Mouse (Mus musculus) intestine, embryonic 15.5 days (tissue): ENCODE measurements around the gene Orc3. TPM values are rescaled to one million over a fixed set of nuclear protein-coding genes. Genes with fewer than 3 reads are reported as not detected.

ENCODE experiments used
- ATAC-seq: fragments of 200-750 bp; cut with Nextera tagmentation; 2 replicates; pipeline ENCODE4 v1.8.0; 2017; ENCODE audit warnings: moderate TSS enrichment, moderate library complexity
- H3K27ac ChIP-seq: fragments of 300-500 bp; sonication (generic); 2 replicates; pipeline ENCODE4 v1.5.1; 2015; ENCODE audit warnings: mild to moderate bottlenecking, inconsistent platforms
- H3K27me3 ChIP-seq: fragments of 300-500 bp; sonication (generic); replicated peaks from 2 replicates; pipeline ENCODE4 v1.6.1; 2015; ENCODE audit warnings: inconsistent platforms
- H3K36me3 ChIP-seq: fragments of 300-500 bp; sonication (generic); 2 replicates; pipeline ENCODE4 v1.6.1; 2015; ENCODE audit warnings: inconsistent platforms
- H3K4me1 ChIP-seq: fragments of 300-500 bp; sonication (generic); replicated peaks from 2 replicates; pipeline ENCODE4 v1.6.1; 2015; ENCODE audit warnings: inconsistent platforms
- H3K4me2 ChIP-seq: fragments of 300-500 bp; sonication (generic); replicated peaks from 2 replicates; pipeline ENCODE4 v1.6.1; 2015; ENCODE audit warnings: mild to moderate bottlenecking, inconsistent platforms
- H3K4me3 ChIP-seq: fragments of 300-500 bp; sonication (generic); replicated peaks from 2 replicates; pipeline ENCODE4 v1.5.1; 2015; ENCODE audit warnings: inconsistent platforms
- H3K9ac ChIP-seq: fragments of 300-500 bp; sonication (generic); 2 replicates; pipeline ENCODE4 v1.6.1; 2015; ENCODE audit warnings: inconsistent platforms
- H3K9me3 ChIP-seq: fragments of 300-500 bp; sonication (generic); 2 replicates; pipeline ENCODE4 v1.6.1; 2016; ENCODE audit warnings: inconsistent platforms
- WGBS: fragments of 180-500 bp; shearing (Covaris S2); methylation state at CpG from one replicate; pipeline ENCODE4 v1.1.7; 2015; 5-methylcytosine and 5-hydroxymethylcytosine counted together
- polyA plus RNA-seq: library from polyadenylated mRNA; unstranded; fragments of >200 nt; fragmentation: Nextera tagmentation; extraction: Ambion mirVana; gene quantifications from 2 replicates; pipeline ENCODE4 v1.2.1, GENCODE M21; 2015

Orc3 gene
- polyA plus RNA-seq, 1 experiment from 2014 or later, result 78.8 TPM

- ATAC-seq, result no peak
- Histone ChIP-seq H3K27me3 (no peaks in the 10 kb centered on the region), H3K9me3 (no peaks in the 10 kb centered on the region), H3K27ac (no peak overlapping the region), H3K4me3 (no peak overlapping the region), H3K4me2 (no peak overlapping the region), H3K9ac (no peak overlapping the region), H3K36me3 (peaks cover 20% of the 10 kb centered on the region), H3K4me1 (no peaks in the 10 kb centered on the region)
- 73% methylated on average over 1 of the region's 1 CpGs for WGBS
Observed at GRCm38 (mm10) chr4:34579215-34579614, 35.5 kb downstream of the Orc3 start.

GRCm38 (mm10) chr4:34577028-34577427 lies 37.7 kb downstream of the Orc3 start:
- Histone ChIP-seq H3K4me1 (no peaks in the 10 kb centered on the region), H3K36me3 (peaks cover 15% of the 10 kb centered on the region), H3K9ac (no peak overlapping the region), H3K4me2 (no peak overlapping the region), H3K9me3 (no peaks in the 10 kb centered on the region), H3K4me3 (no peak overlapping the region), H3K27ac (no peak overlapping the region), H3K27me3 (no peaks in the 10 kb centered on the region)
- ATAC-seq, result no peak
- WGBS, result 91% methylated on average over 2 of the region's 2 CpGs

- 85% methylated on average over 2 of the region's 2 CpGs for WGBS
- ATAC-seq, result no peak
- no peaks in the 10 kb centered on the region for H3K4me1 ChIP-seq
- H3K9me3 ChIP-seq, result no peaks in the 10 kb centered on the region
- H3K4me2 ChIP-seq, result no peak overlapping the region
- H3K36me3 ChIP-seq, result peaks cover 18% of the 10 kb centered on the region
- no peak overlapping the region for H3K27ac ChIP-seq
- no peak overlapping the region for H3K4me3 ChIP-seq
- H3K27me3 ChIP-seq, result no peaks in the 10 kb centered on the region
- no peak overlapping the region for H3K9ac ChIP-seq
Observed at GRCm38 (mm10) chr4:34572876-34573275, 41.9 kb downstream of the Orc3 start.

- WGBS, result 90% methylated on average over 6 of the region's 6 CpGs
- Histone ChIP-seq H3K27me3 (no peaks in the 10 kb centered on the region), H3K4me1 (no peaks in the 10 kb centered on the region), H3K9me3 (no peaks in the 10 kb centered on the region), H3K36me3 (peaks cover 8% of the 10 kb centered on the region; the same call in 1 of the 2 replicates), H3K9ac (no peak overlapping the region), H3K27ac (no peak overlapping the region), H3K4me3 (no peak overlapping the region), H3K4me2 (no peak overlapping the region)
- no peak for ATAC-seq
Observed at GRCm38 (mm10) chr4:34566226-34566625, 48.5 kb downstream of the Orc3 start.

GRCm38 (mm10) chr4:34560971-34561370 lies 53.8 kb downstream of the Orc3 start:
- no peak overlapping the region for H3K4me3 ChIP-seq
- H3K9ac ChIP-seq, result no peak overlapping the region
- H3K4me1 ChIP-seq, result no peaks in the 10 kb centered on the region
- H3K4me2 ChIP-seq, result no peak overlapping the region
- no peaks in the 10 kb centered on the region for H3K36me3 ChIP-seq
- H3K27me3 ChIP-seq, result no peaks in the 10 kb centered on the region
- 58% methylated on average over 4 of the region's 4 CpGs for WGBS
- no peaks in the 10 kb centered on the region for H3K9me3 ChIP-seq
- H3K27ac ChIP-seq, result no peak overlapping the region
- ATAC-seq, result 0 out of 2 replicates have a peak, but pooled peaks have one; percentile 56

GRCm38 (mm10) chr4:34556183-34556582 lies 58.6 kb downstream of the Orc3 start:
- H3K27ac ChIP-seq, result no peak overlapping the region
- H3K4me1 ChIP-seq, result 0 out of 2 replicates have a peak, but pooled peaks cover 7% of the 10 kb centered on the region
- ATAC-seq, result no peak
- no peak overlapping the region for H3K4me2 ChIP-seq
- H3K9ac ChIP-seq, result no peak overlapping the region
- H3K36me3 ChIP-seq, result no peaks in the 10 kb centered on the region
- no peak overlapping the region for H3K4me3 ChIP-seq
- H3K27me3 ChIP-seq, result no peaks in the 10 kb centered on the region
- no peaks in the 10 kb centered on the region for H3K9me3 ChIP-seq

GRCm38 (mm10) chr4:34555604-34556003 lies 59.1 kb downstream of the Orc3 start:
- ATAC-seq, result no peak
- WGBS, result 95% methylated on average over 3 of the region's 3 CpGs

GRCm38 (mm10) chr4:34554596-34554995 lies 60.1 kb downstream of the Orc3 start:
- ATAC-seq, result no peak
- Histone ChIP-seq H3K27me3 (no peaks in the 10 kb centered on the region), H3K4me1 (0 out of 2 replicates have a peak, but pooled peaks cover 7% of the 10 kb centered on the region), H3K4me3 (no peak overlapping the region), H3K9me3 (no peaks in the 10 kb centered on the region), H3K27ac (no peak overlapping the region), H3K9ac (no peak overlapping the region), H3K36me3 (no peaks in the 10 kb centered on the region), H3K4me2 (no peak overlapping the region)
- 44% methylated on average over 1 of the region's 1 CpGs for whole genome bisulfite sequencing

More at GRCm38 (mm10) chr4:34555604-34556003, 59.1 kb downstream of the Orc3 start:
- H3K4me2 ChIP-seq, result no peak overlapping the region
- no peak overlapping the region for H3K27ac ChIP-seq
- H3K9me3 ChIP-seq, result no peaks in the 10 kb centered on the region
- no peak overlapping the region for H3K9ac ChIP-seq
- H3K4me1 ChIP-seq, result 0 out of 2 replicates have a peak, but pooled peaks cover 7% of the 10 kb centered on the region
- H3K4me3 ChIP-seq, result no peak overlapping the region
- H3K36me3 ChIP-seq, result no peaks in the 10 kb centered on the region
- H3K27me3 ChIP-seq, result no peaks in the 10 kb centered on the region

- ATAC-seq, result no peak
- 0 out of 2 replicates have a peak, but pooled peaks cover 7% of the 10 kb centered on the region for H3K4me1 ChIP-seq
- peak overlapping the region; percentile 39 for H3K4me2 ChIP-seq
- H3K4me3 ChIP-seq, result peak overlapping the region; percentile 96
- H3K36me3 ChIP-seq, result no peaks in the 10 kb centered on the region
- H3K27ac ChIP-seq, result no peak overlapping the region
- no peaks in the 10 kb centered on the region for H3K9me3 ChIP-seq
- 0 out of 2 replicates have a peak overlapping the region, but pooled peaks have one; percentile 96 for H3K9ac ChIP-seq
- under 1% methylated on average over 3 of the region's 3 CpGs for WGBS
- H3K27me3 ChIP-seq, result no peaks in the 10 kb centered on the region
Observed at GRCm38 (mm10) chr4:34551966-34552365, 62.8 kb downstream of the Orc3 start.

GRCm38 (mm10) chr4:34551098-34551809 lies 63.5 kb downstream of the Orc3 start:
- Histone ChIP-seq H3K4me1 (0 out of 2 replicates have a peak, but pooled peaks cover 7% of the 10 kb centered on the region), H3K27me3 (no peaks in the 10 kb centered on the region), H3K36me3 (no peaks in the 10 kb centered on the region), H3K9ac (peak overlapping the region; percentile 96), H3K9me3 (no peaks in the 10 kb centered on the region), H3K27ac (peak overlapping the region; percentile 95), H3K4me3 (peak overlapping the region; percentile 96), H3K4me2 (peak overlapping the region; percentile 39)
- WGBS, result 0% methylated on average over 46 of the region's 50 CpGs
- peak; percentile 74 for ATAC-seq

- peak within 1 kb of the TSS; percentile 60 for H3K4me2 ChIP-seq
- WGBS, result under 1% methylated on average over 46 of the region's 53 CpGs
Observed at GRCm38 (mm10) chr4:34550748-34551097, 64.0 kb downstream of the Orc3 start, which contains the start of gene Akirin2. Gene Akirin2, plus strand, starts transcription at chr4:34550937.

GRCm38 (mm10) chr4:34549981-34550747 lies 64.6 kb downstream of the Orc3 start:
- H3K9ac ChIP-seq, result peak overlapping the region; percentile 96
- H3K27me3 ChIP-seq, result no peaks in the 10 kb centered on the region
- peak overlapping the region; percentile 60 for H3K4me2 ChIP-seq
- no peaks in the 10 kb centered on the region for H3K9me3 ChIP-seq
- ATAC-seq, result peak; percentile 94
- no peaks in the 10 kb centered on the region for H3K36me3 ChIP-seq
- H3K27ac ChIP-seq, result peak overlapping the region; percentile 95
- WGBS, result 2% methylated on average over 38 of the region's 38 CpGs
- H3K4me3 ChIP-seq, result peak overlapping the region; percentile 96
- H3K4me1 ChIP-seq, result 0 out of 2 replicates have a peak, but pooled peaks cover 3% of the 10 kb centered on the region

More at GRCm38 (mm10) chr4:34550748-34551097, 64.0 kb downstream of the Orc3 start, which contains the start of gene Akirin2:
- H3K27me3 ChIP-seq, result no peaks in the 10 kb centered on the region
- H3K9ac ChIP-seq, result peak within 1 kb of the TSS; percentile 96
- peak within 1 kb of the TSS; percentile 95 for H3K27ac ChIP-seq
- no peaks in the 10 kb centered on the region for H3K36me3 ChIP-seq
- no peaks in the 10 kb centered on the region for H3K9me3 ChIP-seq
- ATAC-seq, result peak; percentile 76
- 0 out of 2 replicates have a peak, but pooled peaks cover 6% of the 10 kb centered on the region for H3K4me1 ChIP-seq
- peak within 1 kb of the TSS; percentile 96 for H3K4me3 ChIP-seq
